Mouse (Mus musculus): ENCODE data around the gene Nav1. TPM values are rescaled to one million over a fixed set of nuclear protein-coding genes. Genes with fewer than 3 reads are reported as not detected.

The Nav1 gene
- polyA plus RNA-seq, 1 experiment = not detected

- WGBS = 78% methylated on average over 11 of the region's 11 CpGs
- TF ChIP-seq POLR2A (IDR thresholded peaks at IDR 0.05; ENCODE audit: insufficient read depth, low read depth, low read length) (no peak), CTCF (IDR thresholded peaks at IDR 0.05; ENCODE audit: insufficient read depth, low read depth, low read length) (no peak)
- no peak overlapping the region for H3K27ac ChIP-seq (ENCODE audit: insufficient read depth, low read depth, low read length)
- peaks cover 21% of the 10 kb centered on the region for H3K4me1 ChIP-seq (ENCODE audit: control insufficient read depth, insufficient read depth, low read length)
- H3K4me3 ChIP-seq (ENCODE audit: insufficient read depth, low read depth, low read length) = no peak overlapping the region
Measured at GRCm38 (mm10) chr1:135635323-135636064, 28.4 kb upstream of the Nav1 start.

- WGBS = 71% methylated on average over 6 of the region's 6 CpGs
- no peak overlapping the region for H3K27ac ChIP-seq (ENCODE audit: insufficient read depth, low read depth, low read length)
- TF ChIP-seq CTCF (IDR thresholded peaks at IDR 0.05; ENCODE audit: insufficient read depth, low read depth, low read length) = no peak
- TF ChIP-seq POLR2A (IDR thresholded peaks at IDR 0.05; ENCODE audit: insufficient read depth, low read depth, low read length) = no peak
- H3K4me1 ChIP-seq (ENCODE audit: control insufficient read depth, insufficient read depth, low read length) = peaks cover 21% of the 10 kb centered on the region
- no peak overlapping the region for H3K4me3 ChIP-seq (ENCODE audit: insufficient read depth, low read depth, low read length)
Measured at GRCm38 (mm10) chr1:135634791-135635190, 27.7 kb upstream of the Nav1 start.

- H3K27ac ChIP-seq (ENCODE audit: insufficient read depth, low read depth, low read length) = no peak overlapping the region
- no peak overlapping the region for H3K4me3 ChIP-seq (ENCODE audit: insufficient read depth, low read depth, low read length)
- H3K4me1 ChIP-seq (ENCODE audit: control insufficient read depth, insufficient read depth, low read length) = peaks cover 21% of the 10 kb centered on the region
- TF ChIP-seq POLR2A (IDR thresholded peaks at IDR 0.05; ENCODE audit: insufficient read depth, low read depth, low read length) (no peak), CTCF (IDR thresholded peaks at IDR 0.05; ENCODE audit: insufficient read depth, low read depth, low read length) (no peak)
- WGBS = 88% methylated on average over 2 of the region's 2 CpGs
Measured at GRCm38 (mm10) chr1:135633884-135634283, 26.8 kb upstream of the Nav1 start.

DNA sequence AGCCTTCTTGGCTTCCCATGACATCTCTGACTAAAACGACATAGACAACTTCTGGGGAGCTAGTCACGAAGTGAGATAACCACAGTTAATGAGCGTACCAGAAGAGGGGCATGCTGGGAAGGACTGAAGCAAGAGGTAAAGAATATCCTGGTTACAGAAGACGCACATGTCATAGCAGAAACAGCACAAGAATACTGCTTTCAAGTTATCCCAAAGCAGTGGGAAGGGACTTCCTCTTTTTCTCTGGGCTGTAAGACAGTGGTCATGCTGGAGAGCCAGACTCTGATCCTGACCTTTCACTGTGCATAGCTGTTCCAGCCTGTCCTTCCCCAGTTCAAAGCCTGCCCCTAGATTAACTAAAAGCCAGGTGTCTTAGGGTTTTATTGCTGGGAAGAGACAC is 26.4 kb upstream of the Nav1 start:
- H3K4me3 ChIP-seq (ENCODE audit: insufficient read depth, low read depth, low read length) = no peak overlapping the region
- 89% methylated on average over 4 of the region's 4 CpGs for WGBS
- TF ChIP-seq POLR2A (IDR thresholded peaks at IDR 0.05; ENCODE audit: insufficient read depth, low read depth, low read length) (no peak), CTCF (IDR thresholded peaks at IDR 0.05; ENCODE audit: insufficient read depth, low read depth, low read length) (no peak)
- H3K4me1 ChIP-seq (ENCODE audit: control insufficient read depth, insufficient read depth, low read length) = peaks cover 21% of the 10 kb centered on the region
- H3K27ac ChIP-seq (ENCODE audit: insufficient read depth, low read depth, low read length) = no peak overlapping the region

GRCm38 (mm10) chr1:135632199-135632598 is 25.1 kb upstream of the Nav1 start:
- TF ChIP-seq POLR2A (IDR thresholded peaks at IDR 0.05; ENCODE audit: insufficient read depth, low read depth, low read length) = no peak
- TF ChIP-seq CTCF (IDR thresholded peaks at IDR 0.05; ENCODE audit: insufficient read depth, low read depth, low read length) = no peak
- Histone ChIP-seq H3K4me1 (ENCODE audit: control insufficient read depth, insufficient read depth, low read length) (peaks cover 15% of the 10 kb centered on the region), H3K27ac (ENCODE audit: insufficient read depth, low read depth, low read length) (no peak overlapping the region), H3K4me3 (ENCODE audit: insufficient read depth, low read depth, low read length) (no peak overlapping the region)
- 97% methylated on average over 1 of the region's 1 CpGs for WGBS

DNA sequence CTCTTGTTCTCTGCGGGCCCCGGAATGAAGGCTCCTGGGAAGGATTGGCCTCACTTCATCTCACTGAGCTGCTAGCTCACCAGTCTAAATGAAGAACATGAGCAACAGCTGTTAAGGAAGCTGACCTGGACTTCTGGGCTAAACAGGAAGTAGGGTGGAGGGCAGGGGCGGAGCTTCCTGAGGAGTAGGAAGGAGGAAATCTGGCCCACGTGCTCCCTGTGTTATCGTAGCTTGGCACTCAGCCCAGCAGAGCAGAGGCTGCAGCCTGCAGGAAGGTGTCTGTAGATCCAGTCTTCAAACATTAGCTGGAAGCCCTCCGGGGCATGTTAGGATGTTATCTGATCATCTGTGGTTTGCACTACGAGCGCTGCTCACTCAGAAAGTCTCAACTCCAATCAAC is 24.4 kb upstream of the Nav1 start:
- 60% methylated on average over 8 of the region's 8 CpGs for WGBS
- TF ChIP-seq CTCF (IDR thresholded peaks at IDR 0.05; ENCODE audit: insufficient read depth, low read depth, low read length) = no peak
- no peak for TF ChIP-seq POLR2A (IDR thresholded peaks at IDR 0.05; ENCODE audit: insufficient read depth, low read depth, low read length)
- Histone ChIP-seq H3K27ac (ENCODE audit: insufficient read depth, low read depth, low read length) (no peak overlapping the region), H3K4me1 (ENCODE audit: control insufficient read depth, insufficient read depth, low read length) (peaks cover 15% of the 10 kb centered on the region), H3K4me3 (ENCODE audit: insufficient read depth, low read depth, low read length) (no peak overlapping the region)

DNA sequence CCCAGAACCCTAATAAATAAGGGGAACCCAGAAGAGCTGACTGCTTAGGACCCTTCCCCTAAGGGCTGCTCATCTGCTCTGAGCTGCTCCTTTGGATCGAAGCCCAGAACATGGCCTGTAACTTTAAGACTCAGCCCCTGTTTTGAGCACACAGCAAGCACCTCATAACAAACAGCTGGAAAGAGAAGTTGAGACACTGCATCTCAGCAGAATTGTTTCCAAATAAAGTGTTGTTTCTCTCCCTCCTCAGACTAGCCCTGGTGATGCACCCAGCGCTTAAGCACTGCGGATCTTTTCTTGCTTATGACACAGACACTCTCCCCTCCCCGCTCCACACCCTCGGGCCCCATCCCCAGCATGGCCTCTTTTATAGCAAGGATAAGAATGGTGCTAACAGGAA is 22.8 kb upstream of the Nav1 start:
- TF ChIP-seq CTCF (IDR thresholded peaks at IDR 0.05; ENCODE audit: insufficient read depth, low read depth, low read length) (no peak), POLR2A (IDR thresholded peaks at IDR 0.05; ENCODE audit: insufficient read depth, low read depth, low read length) (no peak)
- Histone ChIP-seq H3K27ac (ENCODE audit: insufficient read depth, low read depth, low read length) (no peak overlapping the region), H3K4me3 (ENCODE audit: insufficient read depth, low read depth, low read length) (no peak overlapping the region), H3K4me1 (ENCODE audit: control insufficient read depth, insufficient read depth, low read length) (peaks cover 8% of the 10 kb centered on the region)
- 51% methylated on average over 5 of the region's 5 CpGs for WGBS

DNA sequence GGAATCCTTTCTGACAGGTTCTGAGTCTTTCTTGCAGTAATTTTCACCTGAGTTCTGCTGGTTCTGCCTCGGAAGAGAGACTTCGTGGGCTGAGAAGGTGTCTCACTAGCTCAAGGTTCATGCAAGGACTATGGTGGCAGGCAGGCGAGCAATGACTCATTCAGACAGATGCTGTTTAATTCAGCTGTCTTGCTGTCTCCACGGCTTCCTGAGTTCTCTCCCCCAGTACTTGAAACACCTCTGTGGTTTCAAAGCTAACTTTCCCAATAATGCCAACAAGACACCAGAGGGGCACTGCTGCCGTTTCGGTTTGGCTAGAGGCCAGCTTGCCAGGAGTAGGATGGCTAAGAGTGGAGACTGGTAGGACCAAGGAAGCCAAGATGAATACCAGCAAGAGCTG is 19.1 kb upstream of the Nav1 start:
- WGBS = 62% methylated on average over 6 of the region's 6 CpGs
- TF ChIP-seq POLR2A (IDR thresholded peaks at IDR 0.05; ENCODE audit: insufficient read depth, low read depth, low read length) (no peak), CTCF (IDR thresholded peaks at IDR 0.05; ENCODE audit: insufficient read depth, low read depth, low read length) (no peak)
- peaks cover 8% of the 10 kb centered on the region for H3K4me1 ChIP-seq (ENCODE audit: control insufficient read depth, insufficient read depth, low read length)
- H3K4me3 ChIP-seq (ENCODE audit: insufficient read depth, low read depth, low read length) = no peak overlapping the region
- no peak overlapping the region for H3K27ac ChIP-seq (ENCODE audit: insufficient read depth, low read depth, low read length)

DNA sequence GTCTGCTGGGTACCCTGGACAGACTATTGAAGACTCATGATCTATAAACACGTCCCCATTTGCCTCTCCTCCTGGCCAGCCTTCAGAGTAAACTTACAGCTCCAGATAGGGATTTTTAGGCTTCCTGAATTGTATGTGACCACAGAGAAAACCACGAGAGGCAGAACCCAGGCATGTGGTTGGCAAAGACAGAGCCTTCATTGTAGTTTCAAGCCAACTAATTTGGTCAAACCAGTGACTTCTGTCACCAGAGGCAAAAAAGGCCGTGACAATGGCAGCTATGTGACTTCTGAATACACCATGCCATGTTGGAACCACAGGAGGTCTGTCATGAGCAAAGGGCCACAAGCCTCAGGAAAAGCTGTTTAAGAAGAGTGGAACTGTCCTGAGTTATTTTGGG is 18.6 kb upstream of the Nav1 start:
- no peak overlapping the region for H3K27ac ChIP-seq (ENCODE audit: insufficient read depth, low read depth, low read length)
- H3K4me3 ChIP-seq (ENCODE audit: insufficient read depth, low read depth, low read length) = no peak overlapping the region
- H3K4me1 ChIP-seq (ENCODE audit: control insufficient read depth, insufficient read depth, low read length) = peaks cover 8% of the 10 kb centered on the region
- 82% methylated on average over 3 of the region's 3 CpGs for WGBS
- TF ChIP-seq CTCF (IDR thresholded peaks at IDR 0.05; ENCODE audit: insufficient read depth, low read depth, low read length) = no peak
- no peak for TF ChIP-seq POLR2A (IDR thresholded peaks at IDR 0.05; ENCODE audit: insufficient read depth, low read depth, low read length)
